Mouse (Mus musculus): ENCODE measurements around the gene Mbtd1.

GRCm38 (mm10) chr11:93852546-93852945, 33.1 kb upstream of the Mbtd1 start:
- TF ChIP-seq POLR2A (IDR thresholded peaks at IDR 0.05; ENCODE audit: borderline replicate concordance, control insufficient read depth, low read depth, low read length) (no peak), CTCF (IDR thresholded peaks at IDR 0.05; ENCODE audit: control insufficient read depth, insufficient read depth, low read length) (no peak)
